Mouse (Mus musculus): ENCODE results near the gene Tlcd2. TPM values are rescaled to one million over a fixed set of nuclear protein-coding genes. Genes with fewer than 3 reads are reported as not detected.

The Tlcd2 gene
- total and polyA plus RNA-seq, 3 experiments, result 0.40 to 0.81 TPM; not detected in 1

DNA sequence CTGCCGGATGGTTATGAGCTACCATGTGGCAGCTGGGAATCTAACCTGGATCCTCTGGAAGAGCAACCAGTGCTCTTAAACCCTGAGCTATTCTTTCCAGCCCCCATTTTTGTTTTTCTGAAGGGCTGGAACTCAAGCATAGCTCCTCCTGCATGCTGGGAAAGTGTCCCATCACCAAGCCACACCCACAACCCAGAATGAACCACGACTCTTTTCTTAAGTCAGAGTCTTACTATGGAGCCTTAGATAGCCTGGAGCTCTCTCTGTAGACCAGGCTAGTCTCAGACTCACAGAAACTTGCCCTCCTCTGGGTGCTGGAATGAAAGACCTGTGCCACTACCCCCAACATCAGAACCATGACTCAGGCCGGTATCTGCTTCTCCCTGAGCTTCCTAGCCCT, 12.9 kb upstream of the Tlcd2 start:
- Histone ChIP-seq H3K27me3 (replicated peaks) (no peaks in the 10 kb centered on the region), H3K9me3 (replicated peaks; ENCODE audit: low read length) (no peaks in the 10 kb centered on the region), H3K79me2 (replicated peaks; ENCODE audit: control insufficient read depth, extremely low read depth, insufficient read depth, poor library complexity, severe bottlenecking) (no peaks in the 10 kb centered on the region), H3K27ac (ENCODE audit: insufficient read depth, low read depth) (no peak overlapping the region), H3K36me3 (replicated peaks in 1 of 2; ENCODE audit: control insufficient read depth in 1 of 2, insufficient read depth in 1 of 2, low read length in 1 of 2) (peaks cover 67 to 92% of the 10 kb centered on the region in 2 experiments), H3K9ac (ENCODE audit: insufficient read depth, low read depth) (no peak overlapping the region), H3K4me1 (ENCODE audit: control insufficient read depth in 1 of 2, insufficient read depth in 2 of 2) (peaks cover 8 to 41% of the 10 kb centered on the region in 2 experiments), H3K4me2 (ENCODE audit: insufficient read depth, low read depth, poor library complexity, severe bottlenecking) (no peak overlapping the region), H3K4me3 (replicated peaks in 1 of 3; ENCODE audit: low read depth in 2 of 3, low read length in 2 of 3, poor library complexity in 1 of 3) (no peak overlapping the region)
- TF ChIP-seq ZC3H11A (IDR thresholded peaks at IDR 0.05; ENCODE audit: low read depth, low read length) (no peak), PAX5 (IDR thresholded peaks at IDR 0.05; ENCODE audit: low read length) (no peak), USF1 (IDR thresholded peaks at IDR 0.05; ENCODE audit: low read depth, low read length) (no peak), RCOR1 (conservative IDR thresholded peaks at IDR 0.05; ENCODE audit: low read depth, low read length) (no peak), TBP (conservative IDR thresholded peaks at IDR 0.05; ENCODE audit: low read depth, low read length) (no peak), CTCF (conservative IDR thresholded peaks at IDR 0.05 in 1 of 2, IDR thresholded peaks at IDR 0.05 in 1 of 2; ENCODE audit: low read depth in 2 of 2, low read length in 2 of 2) (no peak), ETS1 (conservative IDR thresholded peaks at IDR 0.05; ENCODE audit: low read depth, low read length) (no peak), ELF1 (IDR thresholded peaks at IDR 0.05; ENCODE audit: low read depth, low read length) (no peak), SMC3 (IDR thresholded peaks at IDR 0.05; ENCODE audit: low read depth, low read length) (no peak), EP300 (IDR thresholded peaks at IDR 0.05; ENCODE audit: low read length) (no peak), MEF2A (IDR thresholded peaks at IDR 0.05; ENCODE audit: borderline replicate concordance, low read depth, low read length) (no peak)
- in situ Hi-C loops (cut with MboI; ENCODE audit: low pct_ligation_motif_present, low pct_unique_long_range_greater_than_20kb, low sequenced_read_pairs), result no loop called here
- dilution Hi-C loops (cut with MboI; ENCODE audit: extremely low pct_ligation_motif_present, extremely low pct_unique_long_range_greater_than_20kb, low sequenced_read_pairs), result no loop called here
- DNase-seq (ENCODE audit: extremely low read depth), result no peak

DNA sequence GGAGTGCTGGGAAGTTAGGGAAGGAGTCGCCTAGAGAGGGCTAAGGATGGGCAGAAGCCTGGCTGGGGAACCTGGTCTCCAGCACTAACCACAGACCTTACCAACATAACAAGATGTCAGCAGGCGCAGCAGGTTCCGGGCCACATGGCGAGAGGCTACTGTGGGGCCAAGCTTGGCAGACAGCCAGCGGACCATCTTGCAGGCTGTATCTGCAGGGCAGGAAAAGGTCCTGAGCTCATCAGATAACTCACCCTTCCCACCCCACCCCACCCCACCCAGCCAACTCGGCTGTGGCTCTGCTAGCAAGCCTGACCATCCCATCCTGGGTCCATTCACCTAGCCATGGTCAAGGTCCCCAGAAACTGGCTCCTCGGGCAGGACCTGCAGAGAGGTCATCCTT, 11.8 kb upstream of the Tlcd2 start:
- TF ChIP-seq CHD1 (IDR thresholded peaks at IDR 0.05; ENCODE audit: low read depth, low read length), result no peak
- Histone ChIP-seq H3K79me2 (replicated peaks; ENCODE audit: control insufficient read depth, extremely low read depth, insufficient read depth, poor library complexity, severe bottlenecking) (no peaks in the 10 kb centered on the region), H3K9ac (ENCODE audit: insufficient read depth, low read depth) (no peak overlapping the region), H3K4me3 (replicated peaks in 1 of 3; ENCODE audit: low read depth in 2 of 3, low read length in 2 of 3, poor library complexity in 1 of 3) (no peak overlapping the region), H3K4me1 (ENCODE audit: control insufficient read depth in 1 of 2, insufficient read depth in 2 of 2) (peaks cover 13 to 50% of the 10 kb centered on the region in 2 experiments), H3K36me3 (replicated peaks in 1 of 2; ENCODE audit: control insufficient read depth in 1 of 2, insufficient read depth in 1 of 2, low read length in 1 of 2) (peaks cover 56 to 81% of the 10 kb centered on the region in 2 experiments), H3K4me2 (ENCODE audit: insufficient read depth, low read depth, poor library complexity, severe bottlenecking) (no peak overlapping the region), H3K9me3 (replicated peaks; ENCODE audit: low read length) (no peaks in the 10 kb centered on the region), H3K27ac (ENCODE audit: insufficient read depth, low read depth) (no peak overlapping the region), H3K27me3 (replicated peaks) (no peaks in the 10 kb centered on the region)
- dilution Hi-C loops (cut with MboI; ENCODE audit: extremely low pct_ligation_motif_present, extremely low pct_unique_long_range_greater_than_20kb, low sequenced_read_pairs), result no loop called here
- no peak for DNase-seq (ENCODE audit: extremely low read depth)
- in situ Hi-C loops (cut with MboI; ENCODE audit: low pct_ligation_motif_present, low pct_unique_long_range_greater_than_20kb, low sequenced_read_pairs), result no loop called here

DNA sequence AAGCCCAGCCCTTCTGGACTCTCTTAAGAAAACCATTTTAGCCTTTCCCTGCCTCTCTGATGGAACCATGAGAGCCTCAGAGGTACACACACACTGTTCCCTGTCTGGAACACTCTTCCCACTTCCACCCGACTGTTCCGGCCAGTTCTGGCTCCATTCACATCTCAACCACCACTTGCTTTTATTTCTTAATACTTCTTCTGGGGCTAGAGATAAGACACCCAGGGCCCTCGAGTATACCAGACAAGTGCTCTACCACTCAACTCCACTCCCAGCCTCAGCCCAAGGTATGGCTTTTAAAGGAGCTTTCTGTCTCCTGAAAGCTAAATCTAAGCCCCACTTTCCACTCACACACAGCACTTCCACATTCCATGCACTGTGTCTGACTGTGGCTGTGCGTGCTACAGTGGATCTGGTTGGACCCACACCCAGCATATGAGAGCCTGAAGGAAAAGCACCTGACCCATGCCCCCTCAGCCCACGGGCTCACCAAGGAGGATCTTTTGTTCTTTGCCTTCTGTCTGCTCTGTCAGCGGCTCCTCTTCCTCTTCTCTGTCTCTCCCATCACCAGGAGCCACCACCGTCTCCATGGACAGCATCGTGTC, 11.1 kb upstream of the Tlcd2 start:
- dilution Hi-C loops (cut with MboI; ENCODE audit: extremely low pct_ligation_motif_present, extremely low pct_unique_long_range_greater_than_20kb, low sequenced_read_pairs), result no loop called here
- Histone ChIP-seq H3K27ac (ENCODE audit: insufficient read depth, low read depth) (no peak overlapping the region), H3K4me1 (ENCODE audit: control insufficient read depth in 1 of 2, insufficient read depth in 2 of 2) (peaks cover 16 to 57% of the 10 kb centered on the region in 2 experiments), H3K9ac (ENCODE audit: insufficient read depth, low read depth) (no peak overlapping the region), H3K4me2 (ENCODE audit: insufficient read depth, low read depth, poor library complexity, severe bottlenecking) (no peak overlapping the region), H3K79me2 (replicated peaks; ENCODE audit: control insufficient read depth, extremely low read depth, insufficient read depth, poor library complexity, severe bottlenecking) (no peaks in the 10 kb centered on the region), H3K9me3 (replicated peaks; ENCODE audit: low read length) (no peaks in the 10 kb centered on the region), H3K27me3 (replicated peaks) (no peaks in the 10 kb centered on the region), H3K4me3 (replicated peaks in 1 of 3; ENCODE audit: low read depth in 2 of 3, low read length in 2 of 3, poor library complexity in 1 of 3) (no peak overlapping the region), H3K36me3 (replicated peaks in 1 of 2; ENCODE audit: control insufficient read depth in 1 of 2, insufficient read depth in 1 of 2, low read length in 1 of 2) (peaks cover 49 to 74% of the 10 kb centered on the region in 2 experiments)
- in situ Hi-C loops (cut with MboI; ENCODE audit: low pct_ligation_motif_present, low pct_unique_long_range_greater_than_20kb, low sequenced_read_pairs), result no loop called here
- DNase-seq (ENCODE audit: extremely low read depth), result no peak
- TF ChIP-seq ETS1 (conservative IDR thresholded peaks at IDR 0.05; ENCODE audit: low read depth, low read length), result no peak
- TF ChIP-seq UBTF (IDR thresholded peaks at IDR 0.05; ENCODE audit: low read depth, low read length), result no peak
- no peak for TF ChIP-seq POLR2AphosphoS2 (IDR thresholded peaks at IDR 0.05; ENCODE audit: low read depth, low read length)
- TF ChIP-seq JUND (conservative IDR thresholded peaks at IDR 0.05; ENCODE audit: low read depth, low read length), result no peak
- no peak for TF ChIP-seq MAX (IDR thresholded peaks at IDR 0.05; ENCODE audit: low read length)
- TF ChIP-seq EP300 (IDR thresholded peaks at IDR 0.05; ENCODE audit: low read length), result no peak
- no peak for TF ChIP-seq KAT2A (IDR thresholded peaks at IDR 0.05; ENCODE audit: insufficient replicate concordance, low read length)
- TF ChIP-seq CTCF (conservative IDR thresholded peaks at IDR 0.05 in 1 of 2, IDR thresholded peaks at IDR 0.05 in 1 of 2; ENCODE audit: low read depth in 2 of 2, low read length in 2 of 2), result no peak
- no peak for TF ChIP-seq TCF12 (IDR thresholded peaks at IDR 0.05; ENCODE audit: low read depth, low read length)
- TF ChIP-seq BHLHE40 (IDR thresholded peaks at IDR 0.05; ENCODE audit: low read depth, low read length), result no peak
- TF ChIP-seq MAFK (IDR thresholded peaks at IDR 0.05; ENCODE audit: insufficient replicate concordance, low read length), result no peak
